Comparison of ENCODE assay signal across 8 mouse cellular contexts in genomic region chr8:119384478-119384877, GRCm38 (mm10). TPM values are rescaled to one million over a fixed set of nuclear protein-coding genes. Genes with fewer than 3 reads are reported as not detected.
DNase-seq lines count a peak whose midpoint lies in the region; TF ChIP-seq lines count a peak whose summit lies in the region.

No protein-coding gene starts in this region.

- no peak for TF ChIP-seq POLR2A in MEL (IDR thresholded peaks at IDR 0.05; ENCODE audit: control insufficient read depth in 1 of 2, insufficient read depth in 1 of 2, low read depth in 1 of 2, low read length in 2 of 2, poor library complexity in 1 of 2)

- H3K9ac ChIP-seq in MEL (ENCODE audit: control insufficient read depth, low read depth, low read length, poor library complexity, severe bottlenecking): no peak overlapping the region

- TF ChIP-seq CTCF in MEL (IDR thresholded peaks at IDR 0.05 in 2 of 3, conservative IDR thresholded peaks at IDR 0.05 in 1 of 3; ENCODE audit: control insufficient read depth in 1 of 3, insufficient read depth in 1 of 3, low read depth in 2 of 3, low read length in 3 of 3, poor library complexity in 1 of 3, severe bottlenecking in 1 of 3): peak; percentile 54 to 87 (median 70)

- H3K27me3 ChIP-seq in heart, embryonic 10.5 days (ENCODE audit: insufficient read depth, poor library complexity, severe bottlenecking): no peaks in the 10 kb centered on the region; the same call in 1 of the 2 replicates
- peaks cover 1 to 2% of the 10 kb centered on the region in 2 experiments; a peak in 1 of 4 replicates for H3K27me3 ChIP-seq in MEL (ENCODE audit: control insufficient read depth in 1 of 2, insufficient read depth in 2 of 2, low read length in 2 of 2)

- no peaks in the 10 kb centered on the region for H3K9me3 ChIP-seq in heart, embryonic 10.5 days
- H3K9me3 ChIP-seq in MEL (replicated peaks; ENCODE audit: insufficient read depth, low read length): no peaks in the 10 kb centered on the region

- no peak overlapping the region for H3K4me3 ChIP-seq in heart, embryonic 10.5 days
- H3K4me3 ChIP-seq in MEL (ENCODE audit: control insufficient read depth in 1 of 2, insufficient read depth in 1 of 2, low read depth in 2 of 2, low read length in 2 of 2): no peak overlapping the region

- TF ChIP-seq RAD21 in MEL (IDR thresholded peaks at IDR 0.05; ENCODE audit: low read depth, low read length): peak; percentile 90

- no peaks in the 10 kb centered on the region for H3K36me3 ChIP-seq in heart, embryonic 10.5 days
- H3K36me3 ChIP-seq in MEL (ENCODE audit: control insufficient read depth in 1 of 2, insufficient read depth in 2 of 2, low read length in 2 of 2): no peaks in the 10 kb centered on the region; a peak in 2 of 4 replicates

- no peaks in the 10 kb centered on the region for H3K79me2 ChIP-seq in MEL (ENCODE audit: control insufficient read depth, insufficient read depth, low read length, poor library complexity)

- 22% methylated on average over 10 of the region's 10 CpGs for WGBS in heart, embryonic 10.5 days

- H3K27ac ChIP-seq in heart, embryonic 10.5 days: no peak overlapping the region
- H3K27ac ChIP-seq in MEL (ENCODE audit: control insufficient read depth, low read depth, low read length): no peak overlapping the region

- peak; percentile 91 for DNase-seq in heart, adult 11 months
- no peak for DNase-seq in heart, embryonic 10.5 days (ENCODE audit: low spot score)
- DNase-seq in MEL (ENCODE audit: low read depth, low spot score): peak; percentile 84
- peak; percentile 78 for DNase-seq in cerebellum, adult 9-10 months
- peak; percentile 63 to 80 for DNase-seq in frontal cortex, postnatal 25 days (ENCODE audit: low spot score in 2 of 2)
- peak; percentile 73 to 86 for DNase-seq in kidney, postnatal 36 days
- DNase-seq in lung, adult 18-20 months: peak; percentile 31 to 68
- peak; percentile 48 for DNase-seq in right cerebral cortex, postnatal 25 days

- no peaks in the 10 kb centered on the region for H3K4me1 ChIP-seq in heart, embryonic 10.5 days
- no peaks in the 10 kb centered on the region for H3K4me1 ChIP-seq in MEL (ENCODE audit: control insufficient read depth in 1 of 2, insufficient read depth in 2 of 2, low read length in 2 of 2)

- no peak for TF ChIP-seq EP300 in MEL (IDR thresholded peaks at IDR 0.05; ENCODE audit: low read depth in 1 of 2, low read length in 2 of 2)

TF ChIP-seq in MEL, 35 proteins besides CTCF, POLR2A, EP300 and RAD21:
- TF ChIP-seq ZKSCAN1 (IDR thresholded peaks at IDR 0.05; ENCODE audit: low read depth, low read length): no peak
- TF ChIP-seq ZC3H11A (IDR thresholded peaks at IDR 0.05; ENCODE audit: low read depth, low read length): peak; percentile 51
- TF ChIP-seq MAZ (IDR thresholded peaks at IDR 0.05; ENCODE audit: low read depth, low read length): no peak
- no peak for TF ChIP-seq KAT2A (conservative IDR thresholded peaks at IDR 0.05; ENCODE audit: low read depth, low read length)
- no peak for TF ChIP-seq MYB (IDR thresholded peaks at IDR 0.05; ENCODE audit: low read depth, low read length)
- TF ChIP-seq MYC (IDR thresholded peaks at IDR 0.05; ENCODE audit: low read depth, low read length): no peak
- TF ChIP-seq NRF1 (IDR thresholded peaks at IDR 0.05; ENCODE audit: insufficient read depth, low read depth, low read length, poor library complexity, severe bottlenecking): no peak
- TF ChIP-seq ZNF384 (IDR thresholded peaks at IDR 0.05; ENCODE audit: low read depth, low read length): no peak
- TF ChIP-seq TAL1 (IDR thresholded peaks at IDR 0.05; ENCODE audit: low read length): no peak
- TF ChIP-seq ELF1 (IDR thresholded peaks at IDR 0.05; ENCODE audit: low read depth, low read length): no peak
- no peak for TF ChIP-seq POLR2AphosphoS2 (IDR thresholded peaks at IDR 0.05; ENCODE audit: low read length)
- no peak for TF ChIP-seq MEF2A (IDR thresholded peaks at IDR 0.05; ENCODE audit: extremely low read depth, insufficient replicate concordance, low read depth, low read length, poor library complexity, severe bottlenecking)
- no peak for TF ChIP-seq USF2 (IDR thresholded peaks at IDR 0.05; ENCODE audit: borderline replicate concordance in 1 of 2, insufficient read depth in 1 of 2, low read depth in 1 of 2, low read length in 2 of 2)
- TF ChIP-seq E2F4 (IDR thresholded peaks at IDR 0.05; ENCODE audit: borderline replicate concordance, low read depth, low read length): no peak
- no peak for TF ChIP-seq RCOR1 (IDR thresholded peaks at IDR 0.05; ENCODE audit: low read depth, low read length)
- TF ChIP-seq USF1 (IDR thresholded peaks at IDR 0.05; ENCODE audit: low read depth, low read length): no peak
- TF ChIP-seq BHLHE40 (IDR thresholded peaks at IDR 0.05; ENCODE audit: borderline replicate concordance, low read depth, low read length): peak; percentile 21; the same call in 1 of the 2 replicates
- TF ChIP-seq CHD1 (IDR thresholded peaks at IDR 0.05; ENCODE audit: low read depth, low read length): no peak
- peak; percentile 66 for TF ChIP-seq SMC3 (IDR thresholded peaks at IDR 0.05; ENCODE audit: low read depth, low read length)
- no peak for TF ChIP-seq GABPA (IDR thresholded peaks at IDR 0.05; ENCODE audit: low read depth, low read length)
- TF ChIP-seq MAFK (IDR thresholded peaks at IDR 0.05; ENCODE audit: borderline replicate concordance, low read depth, low read length): no peak
- TF ChIP-seq ZMIZ1 (IDR thresholded peaks at IDR 0.05; ENCODE audit: low read depth, low read length): no peak
- no peak for TF ChIP-seq UBTF (IDR thresholded peaks at IDR 0.05; ENCODE audit: borderline replicate concordance, insufficient read depth, low read depth, low read length)
- TF ChIP-seq MAX (IDR thresholded peaks at IDR 0.05; ENCODE audit: low read length): no peak

RNA-seq across cellular contexts. Expression of gene Mlycd, which starts 10.2 kb away (rescaled TPM):
- 15.2 and 17.7 TPM in 2 replicates for polyA plus RNA-seq in heart, embryonic 10.5 days (2016; fragmentation: Nextera tagmentation; extraction: Ambion mirVana)
- total RNA-seq in MEL (2012; rRNA removed): 5.8 and 7.2 TPM in 2 replicates
- 10 to 100 TPM in 1 of 2 experiments, not detected in 1; 13.2 TPM for polyA plus RNA-seq in MEL (2012; ENCODE audit: insufficient read depth in 1 of 2, insufficient read length in 2 of 2, low read depth in 1 of 2, low replicate concordance in 2 of 2, missing spikeins in 1 of 2)

RNA-seq across cellular contexts. Expression of gene Hsbp1, which starts 40.2 kb away (rescaled TPM):
- 250 and 267 TPM in 2 replicates for polyA plus RNA-seq in heart, embryonic 10.5 days (2016; fragmentation: Nextera tagmentation; extraction: Ambion mirVana)
- 91.8 and 109 TPM in 2 replicates for total RNA-seq in MEL (2012; rRNA removed)
- polyA plus RNA-seq in MEL (2012; ENCODE audit: insufficient read depth in 1 of 2, insufficient read length in 2 of 2, low read depth in 1 of 2, low replicate concordance in 2 of 2, missing spikeins in 1 of 2): 100 to 1,000 TPM in 1 of 2 experiments, not detected in 1; 128 TPM

RNA-seq across cellular contexts. Expression of gene Osgin1, which starts 49.4 kb away (rescaled TPM):
- polyA plus RNA-seq in heart, embryonic 10.5 days (2016; fragmentation: Nextera tagmentation; extraction: Ambion mirVana): 0.20 and 2.7 TPM in 2 replicates
- 0.08 TPM in 1 of 2 replicates, not detected in the other for total RNA-seq in MEL (2012; rRNA removed)
- polyA plus RNA-seq in MEL (2012; ENCODE audit: insufficient read depth in 1 of 2, insufficient read length in 2 of 2, low read depth in 1 of 2, low replicate concordance in 2 of 2, missing spikeins in 1 of 2): under 1 TPM in 1 of 2 experiments, not detected in 1; 0.84 TPM
